Mouse (Mus musculus) brain, embryonic 14.5 days (tissue): ENCODE data around the gene Gm12184.
A peak's percentile ranks its signal among the peaks of the same experiment; 100 is the strongest.

ENCODE experiments used
- CTCF ChIP-seq: fragments of 200-500 bp; IDR thresholded peaks from 2 replicates; pipeline ENCODE4 v1.5.1; 2012; ENCODE audit warnings: inconsistent platforms, mild to moderate bottlenecking, moderate library complexity, borderline replicate concordance; ENCODE audit not compliant: insufficient read depth, insufficient read length; ENCODE audit errors: extremely low read depth
- POLR2A ChIP-seq: fragments of 200-500 bp; IDR thresholded peaks from 2 replicates; pipeline ENCODE4 v1.6.1; 2012; ENCODE audit warnings: mild to moderate bottlenecking, inconsistent platforms, borderline replicate concordance; ENCODE audit not compliant: poor library complexity, insufficient read depth, insufficient read length, severe bottlenecking; ENCODE audit errors: extremely low read depth

- peak; percentile 15; the same call in 1 of the 2 replicates for TF ChIP-seq CTCF
- no peak for TF ChIP-seq POLR2A
Measured at GRCm38 (mm10) chr11:48871201-48871772, 44.8 kb upstream of the Gm12184 start, which contains the start of gene Irgm1.
